Mouse (Mus musculus): Measurements from ENCODE around the gene Zbtb1. TPM values are rescaled to one million over a fixed set of nuclear protein-coding genes. Genes with fewer than 3 reads are reported as not detected.

The Zbtb1 gene
- polyA plus RNA-seq, 1 experiment from 2014 or later: 3.4 TPM

DNA sequence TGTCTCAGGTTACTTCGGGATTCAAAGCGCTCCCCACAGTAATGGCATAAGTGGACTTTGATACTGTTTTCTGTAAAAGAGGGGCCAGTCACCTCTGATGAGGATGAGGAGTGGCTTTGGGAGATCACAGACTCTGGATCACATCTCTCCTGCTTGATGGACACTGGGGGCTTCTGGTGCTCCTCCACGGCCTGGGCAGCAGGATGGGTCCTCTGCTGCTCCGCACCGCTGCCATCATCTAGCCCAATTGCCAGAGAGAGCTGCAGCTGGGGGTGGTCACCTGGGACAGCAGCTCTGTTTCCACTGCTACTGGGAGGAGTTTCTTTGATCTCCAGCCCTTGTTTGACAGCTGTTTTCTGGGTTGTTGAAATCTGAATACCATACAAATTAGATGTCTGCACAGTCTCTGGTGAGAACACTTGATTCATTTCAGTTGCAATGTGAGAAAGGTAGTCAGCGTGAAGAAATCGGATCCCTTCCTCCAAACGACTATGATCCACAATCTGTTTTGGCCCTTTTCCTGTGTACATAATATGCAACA lies 20.3 kb upstream of the Zbtb1 start:
- Histone ChIP-seq H3K27me3 (no peaks in the 10 kb centered on the region), H3K4me2 (no peak overlapping the region), H3K9me3 (replicated peaks) (no peaks in the 10 kb centered on the region), H3K36me3 (replicated peaks) (peaks cover 23% of the 10 kb centered on the region), H3K4me1 (replicated peaks) (peaks cover 8% of the 10 kb centered on the region), H3K27ac (replicated peaks) (no peak overlapping the region), H3K4me3 (replicated peaks) (no peak overlapping the region), H3K9ac (no peak overlapping the region)
- 83% methylated on average over 8 of the region's 8 CpGs for WGBS (ENCODE audit: insufficient replicate concordance)
- ATAC-seq (ENCODE audit: insufficient read depth): no peak

DNA sequence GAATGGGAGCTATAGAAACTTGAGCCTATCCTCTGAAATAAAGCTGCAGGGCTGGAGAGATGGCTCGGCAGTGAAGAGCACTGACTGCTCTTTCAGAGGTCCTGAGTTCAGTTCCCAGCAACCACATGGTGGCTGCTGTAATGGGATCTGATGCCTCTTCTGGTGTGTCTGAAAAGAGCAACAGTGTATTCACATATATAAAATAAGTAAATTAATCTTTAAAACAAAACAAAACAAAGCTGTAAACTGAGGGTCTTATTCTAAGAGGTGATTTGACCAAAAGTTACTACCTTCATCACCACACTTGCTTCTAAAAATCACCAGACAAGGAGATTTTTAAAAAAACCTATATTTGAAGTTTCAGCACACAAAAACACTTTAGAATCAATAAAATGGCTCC lies 9.2 kb upstream of the Zbtb1 start:
- 61% methylated on average over 1 of the region's 1 CpGs for WGBS (ENCODE audit: insufficient replicate concordance)
- no peak for ATAC-seq (ENCODE audit: insufficient read depth)
- Histone ChIP-seq H3K9ac (no peak overlapping the region), H3K4me1 (replicated peaks) (peaks cover 49% of the 10 kb centered on the region), H3K36me3 (replicated peaks) (peaks cover 4% of the 10 kb centered on the region; the same call in 1 of the 2 replicates), H3K9me3 (replicated peaks) (no peaks in the 10 kb centered on the region), H3K4me2 (no peak overlapping the region), H3K27me3 (no peaks in the 10 kb centered on the region), H3K4me3 (replicated peaks) (no peak overlapping the region), H3K27ac (replicated peaks) (peak overlapping the region; percentile 24; the same call in 1 of the 2 replicates)

DNA sequence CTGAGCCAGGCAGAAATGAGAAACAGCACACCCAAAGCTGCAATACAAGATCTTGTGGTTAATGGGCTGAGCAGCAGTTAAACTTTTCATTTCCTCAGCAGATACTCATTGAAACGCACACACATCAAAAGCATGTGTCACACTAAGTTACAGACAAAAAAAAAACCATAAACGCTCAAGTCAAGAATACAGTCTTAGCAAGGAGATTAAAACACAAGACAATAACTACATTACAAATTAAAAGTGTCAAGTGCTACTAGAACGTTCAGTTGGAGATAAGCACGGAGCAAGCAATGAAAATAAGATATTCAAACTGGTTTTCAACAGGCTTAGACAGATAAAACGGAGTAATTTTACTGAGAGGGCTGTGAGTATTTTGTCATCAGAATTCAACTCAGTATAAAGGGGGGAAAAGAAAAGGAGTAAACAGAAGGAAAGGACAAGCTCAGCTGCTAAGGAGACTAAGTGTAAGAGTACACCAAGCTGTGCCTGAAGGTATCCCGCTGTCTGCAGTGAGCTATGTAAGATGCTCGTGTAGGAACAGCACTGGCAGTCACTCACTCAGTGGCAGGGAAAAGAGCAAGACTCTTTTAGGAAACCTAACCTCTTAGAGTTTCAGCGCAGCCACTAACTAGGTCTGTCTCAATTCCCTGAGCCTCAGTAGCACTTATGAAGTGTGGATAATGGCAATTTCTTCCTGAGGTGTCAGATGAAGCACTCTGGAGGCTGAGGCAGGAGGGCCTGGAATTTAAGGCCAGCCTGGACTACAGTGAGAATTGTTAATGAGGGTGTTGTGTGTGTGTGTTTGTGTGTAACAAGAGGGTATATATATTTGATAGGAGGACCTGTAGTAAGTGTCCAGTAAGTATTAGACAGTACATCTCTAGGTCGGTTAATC lies 8.4 kb upstream of the Zbtb1 start:
- Histone ChIP-seq H3K27me3 (no peaks in the 10 kb centered on the region), H3K4me3 (replicated peaks) (peak overlapping the region; percentile 15), H3K4me2 (peak overlapping the region; percentile 59), H3K4me1 (replicated peaks) (peaks cover 56% of the 10 kb centered on the region), H3K9me3 (replicated peaks) (no peaks in the 10 kb centered on the region), H3K36me3 (replicated peaks) (peaks cover 4% of the 10 kb centered on the region; the same call in 1 of the 2 replicates), H3K27ac (replicated peaks) (peak overlapping the region; percentile 88), H3K9ac (peak overlapping the region; percentile 28; the same call in 1 of the 2 replicates)
- WGBS (ENCODE audit: insufficient replicate concordance): 19% methylated on average over 9 of the region's 9 CpGs
- peak; percentile 69 for ATAC-seq (ENCODE audit: insufficient read depth)

DNA sequence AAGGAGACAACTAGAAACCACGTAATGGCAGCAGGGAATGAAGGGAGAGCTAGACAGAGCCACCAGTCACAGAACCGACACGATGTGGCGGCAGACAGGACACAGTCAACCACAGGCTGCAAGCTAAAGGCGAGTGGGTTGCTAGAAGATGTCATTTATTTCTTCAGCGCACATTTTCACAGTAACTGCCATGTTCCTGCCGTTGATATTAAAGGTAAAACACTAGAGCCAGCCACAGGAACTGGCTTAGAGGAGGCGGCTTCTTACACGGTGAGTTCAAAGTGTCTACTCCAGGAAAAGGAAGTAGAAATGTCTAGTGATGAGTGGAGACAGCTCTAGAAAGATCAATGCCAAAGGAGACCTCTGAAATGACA lies 7.8 kb upstream of the Zbtb1 start:
- H3K4me2 ChIP-seq: peak overlapping the region; percentile 59
- peak overlapping the region; percentile 28; the same call in 1 of the 2 replicates for H3K9ac ChIP-seq
- no peaks in the 10 kb centered on the region for H3K9me3 ChIP-seq (replicated peaks)
- 18% methylated on average over 9 of the region's 9 CpGs for WGBS (ENCODE audit: insufficient replicate concordance)
- no peaks in the 10 kb centered on the region for H3K27me3 ChIP-seq
- H3K27ac ChIP-seq (replicated peaks): peak overlapping the region; percentile 88
- 0 out of 2 replicates have a peak overlapping the region, but pooled peaks have one; percentile 15 for H3K4me3 ChIP-seq (replicated peaks)
- peaks cover 63% of the 10 kb centered on the region for H3K4me1 ChIP-seq (replicated peaks)
- H3K36me3 ChIP-seq (replicated peaks): peaks cover 4% of the 10 kb centered on the region; the same call in 1 of the 2 replicates
- ATAC-seq (ENCODE audit: insufficient read depth): peak; percentile 25; the same call in 1 of the 2 replicates

DNA sequence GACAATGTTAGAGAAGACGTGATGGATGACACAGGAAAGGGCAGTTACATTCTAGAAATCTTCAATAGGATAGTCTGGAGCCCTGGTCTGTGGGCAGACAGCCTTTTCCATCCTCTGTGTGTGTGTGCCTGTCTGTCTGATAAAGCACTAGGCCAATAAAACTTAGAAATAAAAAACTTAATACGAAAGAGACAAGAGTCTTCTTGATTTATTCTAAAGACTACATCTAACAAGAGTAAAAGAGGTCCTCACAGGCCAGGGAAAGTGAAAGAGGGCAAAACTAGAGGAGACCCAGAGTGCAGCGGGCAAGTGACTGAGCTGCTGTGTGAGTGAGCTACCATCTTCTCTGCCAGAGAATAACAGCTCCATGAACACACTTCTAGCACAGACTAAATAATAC lies 3.8 kb upstream of the Zbtb1 start:
- H3K4me3 ChIP-seq (replicated peaks): no peak overlapping the region
- no peaks in the 10 kb centered on the region for H3K9me3 ChIP-seq (replicated peaks)
- H3K4me1 ChIP-seq (replicated peaks): peaks cover 73% of the 10 kb centered on the region
- peak overlapping the region; percentile 45; the same call in 1 of the 2 replicates for H3K27ac ChIP-seq (replicated peaks)
- no peaks in the 10 kb centered on the region for H3K36me3 ChIP-seq (replicated peaks)
- no peaks in the 10 kb centered on the region for H3K27me3 ChIP-seq
- 59% methylated on average over 3 of the region's 3 CpGs for WGBS (ENCODE audit: insufficient replicate concordance)
- ATAC-seq (ENCODE audit: insufficient read depth): no peak
- no peak overlapping the region for H3K4me2 ChIP-seq
- no peak overlapping the region for H3K9ac ChIP-seq

DNA sequence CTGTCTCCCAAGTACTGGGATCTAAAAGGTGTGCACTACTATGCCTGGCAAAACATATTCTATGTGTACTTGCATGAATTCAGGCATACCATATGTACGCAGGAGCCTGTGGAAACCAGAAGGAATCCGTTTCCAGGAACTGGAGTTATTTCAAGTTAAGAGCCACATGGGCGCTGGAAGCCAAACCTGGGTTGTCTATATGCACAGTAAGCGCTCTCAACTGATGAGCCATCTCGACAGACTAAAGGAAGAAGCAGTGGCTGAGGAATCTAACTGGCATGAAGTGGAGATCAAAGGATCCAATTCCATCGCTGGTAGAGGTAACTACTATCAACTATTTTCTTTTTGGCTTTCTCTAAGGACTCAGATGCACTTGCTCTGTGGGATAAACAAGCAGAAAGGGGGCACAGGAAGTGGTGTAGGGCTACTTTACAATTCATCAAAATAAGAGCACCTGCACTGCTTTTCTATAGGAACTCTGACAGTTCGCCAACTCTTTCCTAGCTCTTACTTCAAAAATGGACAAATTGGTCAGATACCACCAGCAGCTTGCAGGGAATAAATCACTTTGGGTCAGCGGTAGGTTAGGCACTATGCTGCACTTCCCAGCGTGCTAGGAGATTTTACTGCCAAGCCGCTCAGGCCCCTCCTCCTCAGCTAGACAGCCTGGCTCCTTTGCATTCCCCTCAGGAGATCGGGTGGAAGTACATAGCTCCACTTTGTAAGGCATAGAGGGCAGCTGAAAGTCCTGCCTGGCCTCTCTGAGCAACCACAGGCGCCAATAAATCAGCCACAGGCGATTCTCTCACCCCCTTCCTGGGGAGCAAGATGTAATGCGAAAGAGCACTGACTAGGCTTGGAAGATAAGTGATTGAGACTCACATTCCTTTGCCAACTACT lies 2.7 kb upstream of the Zbtb1 start:
- ATAC-seq (ENCODE audit: insufficient read depth): no peak
- Histone ChIP-seq H3K27me3 (no peaks in the 10 kb centered on the region), H3K4me2 (peak overlapping the region; percentile 96), H3K9me3 (replicated peaks) (no peaks in the 10 kb centered on the region), H3K4me3 (replicated peaks) (peak overlapping the region; percentile 97), H3K36me3 (replicated peaks) (no peaks in the 10 kb centered on the region), H3K4me1 (replicated peaks) (peaks cover 73% of the 10 kb centered on the region), H3K27ac (replicated peaks) (peak overlapping the region; percentile 95), H3K9ac (peak overlapping the region; percentile 98)
- 17% methylated on average over 14 of the region's 14 CpGs for WGBS (ENCODE audit: insufficient replicate concordance)

DNA sequence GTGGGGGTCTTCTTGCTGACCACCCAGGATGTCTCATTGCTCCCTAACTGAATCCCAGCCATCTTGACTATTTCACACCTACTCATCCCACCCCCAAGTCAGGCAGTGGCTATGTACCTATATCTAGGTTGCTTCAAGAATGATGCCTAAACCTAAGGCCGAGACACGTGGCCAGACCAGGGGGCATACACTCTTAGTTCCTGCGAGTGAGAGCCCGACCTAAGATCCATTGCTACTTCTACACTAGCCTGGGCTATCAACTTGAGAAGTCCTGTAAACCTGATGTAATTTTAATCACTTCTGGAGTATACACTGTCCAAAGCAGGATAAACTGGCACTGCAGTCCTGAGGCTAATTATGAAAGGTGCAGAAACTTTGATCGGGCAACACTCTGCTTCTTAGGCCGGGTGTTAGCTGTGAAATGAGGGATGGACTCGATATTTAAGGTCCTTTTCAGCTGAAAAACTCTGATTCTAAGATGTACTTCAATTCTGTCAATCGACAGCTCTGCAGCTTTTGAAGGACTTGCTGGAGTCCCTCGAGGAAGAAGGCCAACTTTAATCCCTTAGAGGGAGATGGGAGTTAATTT lies 1.8 kb upstream of the Zbtb1 start:
- Histone ChIP-seq H3K4me2 (peak overlapping the region; percentile 96), H3K9me3 (replicated peaks) (no peaks in the 10 kb centered on the region), H3K27me3 (no peaks in the 10 kb centered on the region), H3K9ac (peak overlapping the region; percentile 98), H3K27ac (replicated peaks) (peak overlapping the region; percentile 95), H3K4me3 (replicated peaks) (peak overlapping the region; percentile 97), H3K36me3 (replicated peaks) (no peaks in the 10 kb centered on the region), H3K4me1 (replicated peaks) (peaks cover 72% of the 10 kb centered on the region)
- 4% methylated on average over 9 of the region's 9 CpGs for WGBS (ENCODE audit: insufficient replicate concordance)
- ATAC-seq (ENCODE audit: insufficient read depth): no peak

DNA sequence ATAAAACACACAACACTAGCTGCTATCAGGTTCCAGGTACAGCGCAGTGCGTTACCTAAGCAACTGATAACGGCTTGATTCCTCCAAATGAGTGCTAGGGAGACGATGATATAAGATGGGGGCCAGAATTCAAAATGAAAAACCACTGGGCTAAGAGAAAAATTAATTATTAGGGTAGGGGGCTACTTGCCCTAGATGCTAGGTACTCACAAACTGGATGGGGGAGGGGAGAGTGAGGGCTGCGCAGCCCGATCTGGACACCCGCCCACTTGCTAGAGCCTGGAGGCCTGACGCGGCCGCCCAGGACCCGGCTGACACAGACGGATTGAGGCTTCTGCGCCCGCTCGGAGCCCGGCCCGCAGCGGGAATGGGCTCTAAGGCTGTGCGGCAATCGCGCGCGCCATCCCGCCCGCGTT lies 1.3 kb upstream of the Zbtb1 start:
- WGBS (ENCODE audit: insufficient replicate concordance): under 1% methylated on average over 26 of the region's 26 CpGs

DNA sequence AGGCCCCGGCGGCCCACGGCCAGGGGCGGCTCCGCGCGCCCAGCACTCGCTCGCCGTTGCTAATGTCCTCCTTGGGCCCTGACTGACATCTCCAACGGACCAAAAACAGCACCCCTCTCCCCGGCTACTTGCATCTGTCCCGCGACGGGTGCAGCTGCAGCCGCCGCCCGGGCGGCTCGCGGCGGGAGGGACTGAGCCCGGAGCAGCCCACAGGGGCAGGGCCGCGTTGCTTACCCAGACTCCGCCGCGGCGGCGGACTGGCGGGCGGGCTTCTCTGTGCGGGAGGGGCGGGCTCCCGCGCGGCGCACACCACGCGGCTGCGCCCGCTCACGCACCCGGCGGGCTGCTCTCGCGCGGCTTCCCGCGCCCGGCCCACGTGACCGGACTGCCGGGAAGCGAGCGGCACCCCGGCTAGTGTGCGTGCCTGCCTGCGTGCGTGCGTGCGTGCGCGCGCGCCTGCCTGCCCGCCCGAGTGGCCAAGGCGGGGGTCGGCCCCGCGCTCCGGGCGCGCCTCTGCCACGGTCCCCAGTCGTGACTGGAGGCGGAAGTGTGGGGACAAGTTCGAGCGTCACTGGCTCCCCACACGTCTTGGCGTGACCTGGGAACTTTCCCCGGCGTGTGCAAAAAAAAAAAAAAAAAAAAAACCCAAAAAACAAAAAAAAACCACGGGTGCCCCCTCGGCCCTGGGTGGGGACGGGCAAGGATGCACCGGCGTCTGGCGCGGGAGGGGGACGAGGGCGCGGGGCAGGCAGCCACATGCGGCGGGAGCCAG lies 674 bp upstream of the Zbtb1 start, which contains the start of gene Zbtb25:
Gene Zbtb25, minus strand, starts transcription at position 397 of the 772 bp plus-strand sequence.
- Histone ChIP-seq H3K9ac (peak within 1 kb of the TSS; percentile 98), H3K27ac (replicated peaks) (peak within 1 kb of the TSS; percentile 95), H3K4me1 (replicated peaks) (peaks cover 72% of the 10 kb centered on the region), H3K4me2 (peak within 1 kb of the TSS; percentile 96), H3K36me3 (replicated peaks) (no peaks in the 10 kb centered on the region), H3K4me3 (replicated peaks) (peak within 1 kb of the TSS; percentile 97), H3K27me3 (no peaks in the 10 kb centered on the region), H3K9me3 (replicated peaks) (no peaks in the 10 kb centered on the region)
- peak; percentile 75 for ATAC-seq (ENCODE audit: insufficient read depth)
- WGBS (ENCODE audit: insufficient replicate concordance): under 1% methylated on average over 96 of the region's 96 CpGs

More for the DNA sequence above, 1.3 kb upstream of the Zbtb1 start:
- H3K36me3 ChIP-seq (replicated peaks): no peaks in the 10 kb centered on the region
- H3K27ac ChIP-seq (replicated peaks): peak overlapping the region; percentile 95
- no peaks in the 10 kb centered on the region for H3K9me3 ChIP-seq (replicated peaks)
- no peaks in the 10 kb centered on the region for H3K27me3 ChIP-seq
- H3K4me3 ChIP-seq (replicated peaks): peak overlapping the region; percentile 97
- H3K4me1 ChIP-seq (replicated peaks): peaks cover 70% of the 10 kb centered on the region
- H3K9ac ChIP-seq: peak overlapping the region; percentile 98
- ATAC-seq (ENCODE audit: insufficient read depth): peak; percentile 35
- H3K4me2 ChIP-seq: peak overlapping the region; percentile 96

All from liver, embryonic 15.5 days (tissue).